Mouse (Mus musculus): ENCODE measurements around the gene Slc25a36.

Slc25a36 gene

DNA sequence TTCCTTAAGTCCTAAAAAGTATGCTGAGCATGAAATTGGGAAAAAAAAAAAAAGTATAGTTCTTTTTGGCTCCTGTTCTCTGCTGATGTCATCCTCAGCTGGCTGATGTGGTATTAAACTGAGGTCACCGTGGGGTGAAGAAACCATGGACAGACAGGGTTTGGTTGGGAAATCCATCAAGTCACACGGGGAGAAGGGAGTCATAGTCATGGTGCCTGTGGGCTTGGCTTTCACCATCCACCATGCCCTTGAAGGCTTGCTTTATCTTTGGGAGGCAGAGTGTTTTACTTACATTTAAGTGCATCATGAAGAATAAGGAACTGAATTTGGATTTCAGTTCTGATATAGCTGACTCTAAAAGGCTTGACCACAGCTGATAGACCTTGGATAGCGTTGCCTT lies 72.9 kb downstream of the Slc25a36 start:
- DNase-seq, result no peak

DNA sequence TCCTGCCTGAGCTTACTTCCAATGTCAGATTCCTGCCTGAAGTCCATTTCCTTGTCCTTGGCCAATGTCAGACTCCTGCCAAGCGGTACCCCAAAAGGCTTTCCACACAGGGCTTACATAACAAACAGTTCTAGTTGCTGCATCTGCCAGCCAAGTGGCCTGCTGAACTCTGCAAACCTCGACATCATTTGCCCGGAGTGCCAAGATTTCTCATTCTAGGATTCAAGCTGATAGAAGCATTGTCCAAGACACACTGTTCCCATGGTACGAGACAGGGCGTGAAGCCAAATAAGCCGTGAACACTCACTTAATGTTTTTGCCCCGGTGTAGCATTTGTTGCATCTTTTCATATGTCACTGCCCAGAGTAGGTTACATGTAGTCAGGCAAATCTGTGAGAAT lies 74.3 kb downstream of the Slc25a36 start:
- no peak for DNase-seq

DNA sequence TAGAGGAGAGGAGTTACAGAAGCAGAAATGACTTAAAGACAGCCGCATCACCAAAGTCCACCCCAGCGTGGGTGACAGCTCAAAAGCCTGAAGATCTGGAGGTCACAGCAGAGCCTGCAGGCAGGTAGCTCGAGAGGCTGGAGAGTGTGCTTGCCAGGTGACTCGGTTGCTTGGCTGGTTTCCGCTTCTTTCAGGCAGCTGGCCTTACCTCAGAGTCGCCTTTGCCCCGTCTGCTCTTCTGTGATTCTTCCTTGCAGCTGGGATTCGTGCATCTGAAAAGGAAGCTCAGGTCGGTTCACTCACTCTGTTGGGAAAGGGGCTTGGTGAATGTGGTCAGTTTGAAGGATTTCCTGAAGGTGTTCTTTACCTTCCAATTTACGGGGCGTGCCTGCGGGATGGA lies 83.6 kb downstream of the Slc25a36 start:
- no peak for DNase-seq

DNA sequence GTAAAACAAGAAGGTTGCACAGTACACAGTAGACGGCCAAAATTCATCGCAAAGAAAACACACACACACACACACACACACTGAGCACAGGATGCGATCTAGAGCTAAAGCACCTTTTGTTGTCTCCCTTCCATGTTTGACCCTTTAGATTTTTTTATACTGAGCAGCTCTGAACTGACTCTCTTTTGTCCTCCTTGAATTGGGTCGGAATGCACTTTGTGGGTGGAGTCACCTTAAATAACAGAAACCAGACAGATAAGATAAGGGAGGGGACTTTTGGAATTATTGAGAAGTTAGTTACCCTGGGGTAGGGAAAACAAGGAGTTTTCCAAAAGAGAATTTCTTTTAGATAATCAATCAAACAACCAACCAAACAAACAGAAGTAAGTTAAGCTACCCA lies 85.0 kb downstream of the Slc25a36 start:
- no peak for DNase-seq
